Mouse (Mus musculus): ENCODE results near the gene Pdzk1ip1.

GRCm38 (mm10) chr4:115051245-115051644 lies 37.3 kb upstream of the Pdzk1ip1 start:
- TF ChIP-seq POLR2A (IDR thresholded peaks at IDR 0.05; ENCODE audit: borderline replicate concordance, extremely low read depth, low read depth, low read length): no peak
- no peak for TF ChIP-seq CTCF (IDR thresholded peaks at IDR 0.05; ENCODE audit: insufficient read depth, low read length)

Data from lung, adult 2 months (tissue).